Mouse (Mus musculus) heart, embryonic 13.5 days (tissue): ENCODE measurements around the gene Actn4. TPM values are rescaled to one million over a fixed set of nuclear protein-coding genes. Genes with fewer than 3 reads are reported as not detected.

Experiments used
- ATAC-seq: fragments of 200-750 bp; cut with Nextera tagmentation; 2 replicates; pipeline ENCODE4 v1.8.0; 2017; ENCODE audit warnings: moderate TSS enrichment; ENCODE audit not compliant: insufficient number of reproducible peaks, low FRiP score, low TSS enrichment; ENCODE audit errors: extremely low read depth
- H3K27ac ChIP-seq: fragments of 300-500 bp; sonication (generic); replicated peaks from 2 replicates; pipeline ENCODE4 v1.5.1; 2015; ENCODE audit warnings: moderate library complexity, mild to moderate bottlenecking, inconsistent platforms
- H3K27me3 ChIP-seq: fragments of 300-500 bp; sonication (generic); replicated peaks from 2 replicates; pipeline ENCODE4 v1.6.1; 2015; ENCODE audit warnings: mild to moderate bottlenecking, inconsistent platforms
- H3K36me3 ChIP-seq: fragments of 300-500 bp; sonication (generic); 2 replicates; pipeline ENCODE4 v1.6.1; 2015; ENCODE audit warnings: mild to moderate bottlenecking, inconsistent platforms
- H3K4me1 ChIP-seq: fragments of 300-500 bp; sonication (generic); 2 replicates; pipeline ENCODE4 v1.6.1; 2015; ENCODE audit warnings: inconsistent platforms
- H3K4me2 ChIP-seq: fragments of 300-500 bp; sonication (generic); 2 replicates; pipeline ENCODE4 v1.6.1; 2015; ENCODE audit warnings: inconsistent platforms, mild to moderate bottlenecking, moderate library complexity
- H3K4me3 ChIP-seq: fragments of 300-500 bp; sonication (generic); 2 replicates; pipeline ENCODE4 v1.5.1; 2015; ENCODE audit warnings: moderate library complexity, mild to moderate bottlenecking, inconsistent platforms
- H3K9ac ChIP-seq: fragments of 300-500 bp; sonication (generic); 2 replicates; pipeline ENCODE4 v1.6.1; 2015; ENCODE audit warnings: inconsistent platforms, mild to moderate bottlenecking, moderate library complexity
- H3K9me3 ChIP-seq: fragments of 300-500 bp; sonication (generic); 2 replicates; pipeline ENCODE4 v1.6.1; 2016; ENCODE audit warnings: inconsistent platforms
- WGBS: fragments of 180-500 bp; shearing (Covaris S2); methylation state at CpG from one replicate; pipeline ENCODE4 v1.1.7; 2015; ENCODE audit warnings: mixed read lengths; 5-methylcytosine and 5-hydroxymethylcytosine counted together
- polyA plus RNA-seq: library from polyadenylated mRNA; unstranded; fragments of >200 nt; fragmentation: Nextera tagmentation; extraction: Ambion mirVana; gene quantifications from 2 replicates; pipeline ENCODE4 v1.2.1, GENCODE M21; 2015

Gene Actn4
- polyA plus RNA-seq, 1 experiment from 2014 or later: 259 TPM

DNA sequence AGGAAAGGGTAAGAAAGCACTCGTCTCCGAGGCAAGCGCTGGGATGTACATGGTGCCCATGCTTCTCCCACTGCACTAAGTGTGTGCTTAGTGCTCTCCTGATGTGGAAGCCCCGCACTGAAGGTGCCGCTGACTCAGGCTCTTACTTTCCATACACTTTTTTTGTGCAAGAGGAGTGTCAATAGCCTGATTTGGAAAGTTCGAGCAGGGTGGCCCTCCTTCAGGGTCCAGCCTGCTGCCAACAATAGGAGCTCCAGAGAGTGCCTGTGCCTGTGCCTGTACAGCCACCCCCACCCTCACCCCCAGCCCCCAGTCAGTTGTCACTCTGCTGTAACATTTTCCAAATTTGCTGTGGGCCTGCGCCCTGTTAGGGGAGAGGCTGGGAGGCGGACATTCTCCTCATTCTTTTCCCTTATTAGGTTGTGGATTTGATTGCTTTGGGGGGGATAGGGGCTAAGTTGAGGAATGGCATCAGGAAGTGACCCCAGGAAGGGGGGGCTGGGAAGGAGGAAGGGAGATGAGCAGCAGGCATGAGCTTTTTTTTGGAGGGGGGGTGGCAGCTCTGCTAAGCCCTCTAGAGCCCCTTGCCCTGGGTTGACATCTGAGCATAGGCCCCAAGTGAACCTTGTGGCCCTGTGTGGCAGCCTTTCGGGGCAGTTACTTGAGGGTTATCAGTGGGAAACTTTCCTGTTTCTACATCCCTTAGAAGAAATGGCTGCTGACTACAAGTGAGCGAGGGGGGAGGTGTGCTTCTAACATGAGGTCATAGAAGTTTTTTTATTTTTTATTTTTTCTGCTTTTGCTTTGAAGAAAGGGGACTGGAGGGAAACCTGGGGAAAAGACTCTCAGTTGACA lies 16.5 kb downstream of the Actn4 start:
- peak; percentile 69 for ATAC-seq
- peak overlapping the region; percentile 99 for H3K27ac ChIP-seq
- H3K4me2 ChIP-seq: peak overlapping the region; percentile 56
- 0 out of 2 replicates have a peak overlapping the region, but pooled peaks have one; percentile 10 for H3K4me3 ChIP-seq
- 6% methylated on average over 10 of the region's 10 CpGs for WGBS
- H3K4me1 ChIP-seq: peaks cover 100% of the 10 kb centered on the region
- H3K36me3 ChIP-seq: peaks cover 42% of the 10 kb centered on the region
- no peaks in the 10 kb centered on the region for H3K27me3 ChIP-seq
- H3K9me3 ChIP-seq: no peaks in the 10 kb centered on the region
- H3K9ac ChIP-seq: peak overlapping the region; percentile 79

DNA sequence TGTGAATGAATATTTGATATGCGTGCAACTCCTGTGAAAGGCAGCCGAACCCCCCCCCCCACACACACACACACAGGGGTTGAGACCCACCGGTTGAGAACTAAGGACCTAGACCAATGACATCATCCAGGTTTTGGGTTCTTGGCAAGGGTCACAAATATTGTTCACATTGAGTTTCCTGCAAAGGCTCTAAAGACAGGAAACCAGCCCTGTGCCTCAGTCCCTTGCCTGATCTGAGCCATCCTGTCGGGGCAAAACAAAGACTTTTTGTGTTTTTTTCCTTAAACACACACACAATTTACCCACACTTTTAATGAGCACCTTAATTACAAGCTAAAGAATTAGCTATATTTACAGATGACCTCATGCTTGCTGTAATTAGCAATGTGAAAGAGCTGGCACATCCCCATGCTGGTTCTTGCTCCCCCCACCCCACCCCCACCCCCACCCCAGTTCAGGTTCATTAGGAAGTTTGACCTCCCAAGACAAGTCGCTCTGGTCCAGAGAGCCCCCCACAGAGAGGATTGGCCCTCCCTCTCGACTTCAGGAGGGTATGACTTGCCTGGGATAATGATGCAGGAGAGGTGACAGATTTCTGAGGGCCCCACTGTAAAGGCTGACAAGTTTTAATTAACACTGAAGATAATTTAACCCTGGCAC lies 17.3 kb downstream of the Actn4 start:
- peak; percentile 9; the same call in 1 of the 2 replicates for ATAC-seq
- H3K4me2 ChIP-seq: peak overlapping the region; percentile 56
- H3K9ac ChIP-seq: peak overlapping the region; percentile 79
- no peaks in the 10 kb centered on the region for H3K9me3 ChIP-seq
- 39% methylated on average over 6 of the region's 6 CpGs for WGBS
- H3K27me3 ChIP-seq: no peaks in the 10 kb centered on the region
- peaks cover 40% of the 10 kb centered on the region for H3K36me3 ChIP-seq
- H3K4me1 ChIP-seq: peaks cover 100% of the 10 kb centered on the region
- peak overlapping the region; percentile 99 for H3K27ac ChIP-seq
- 0 out of 2 replicates have a peak overlapping the region, but pooled peaks have one; percentile 10 for H3K4me3 ChIP-seq

DNA sequence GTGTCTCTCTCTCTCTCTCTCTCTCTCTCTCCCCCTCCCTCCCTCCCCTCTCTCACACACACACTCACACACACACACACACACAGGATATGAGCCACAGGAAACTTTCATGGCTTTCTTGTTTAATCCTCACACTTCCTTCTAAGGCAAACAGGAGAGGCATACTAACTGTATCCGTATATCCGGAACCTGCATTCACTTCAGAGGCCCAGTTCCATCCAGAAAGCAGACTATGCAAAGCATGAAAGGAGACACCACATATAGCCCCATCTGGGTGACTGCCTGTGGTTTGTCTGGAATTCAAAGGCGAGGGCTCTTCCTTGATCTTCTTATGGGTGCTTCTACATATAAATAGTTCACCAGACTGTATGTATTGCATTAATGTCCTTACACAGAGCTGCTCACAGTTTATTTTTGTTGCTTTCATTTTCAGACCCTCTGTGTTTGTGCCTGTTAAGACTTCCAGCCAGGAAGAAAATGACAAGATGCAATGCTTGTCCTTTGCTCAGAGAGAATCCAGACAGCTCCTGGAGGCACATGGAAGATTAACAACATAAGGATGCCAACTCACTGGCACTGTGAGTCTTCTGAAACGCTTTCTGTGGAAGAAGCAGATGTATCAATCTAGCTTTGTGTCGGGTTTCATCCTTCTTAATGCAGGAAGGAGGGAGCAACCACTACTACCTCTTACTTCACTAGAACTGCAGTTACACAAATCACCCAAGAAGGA lies 18.5 kb downstream of the Actn4 start:
- Histone ChIP-seq H3K4me1 (peaks cover 100% of the 10 kb centered on the region), H3K27ac (peak overlapping the region; percentile 99), H3K9me3 (no peaks in the 10 kb centered on the region), H3K27me3 (no peaks in the 10 kb centered on the region), H3K4me2 (no peak overlapping the region), H3K36me3 (peaks cover 34% of the 10 kb centered on the region), H3K4me3 (no peak overlapping the region), H3K9ac (peak overlapping the region; percentile 58)
- 47% methylated on average over 5 of the region's 5 CpGs for WGBS
- no peak for ATAC-seq

- Histone ChIP-seq H3K27me3 (no peaks in the 10 kb centered on the region), H3K9me3 (no peaks in the 10 kb centered on the region), H3K9ac (peak overlapping the region; percentile 74), H3K4me2 (0 out of 2 replicates have a peak overlapping the region, but pooled peaks have one; percentile 0), H3K36me3 (peaks cover 32% of the 10 kb centered on the region), H3K27ac (peak overlapping the region; percentile 99), H3K4me1 (peaks cover 100% of the 10 kb centered on the region), H3K4me3 (no peak overlapping the region)
- WGBS: 29% methylated on average over 4 of the region's 4 CpGs
- no peak for ATAC-seq
Observed at GRCm38 (mm10) chr7:28941542-28941941, 20.6 kb downstream of the Actn4 start.

GRCm38 (mm10) chr7:28941129-28941528 lies 21.0 kb downstream of the Actn4 start:
- peak overlapping the region; percentile 99 for H3K27ac ChIP-seq
- H3K9me3 ChIP-seq: no peaks in the 10 kb centered on the region
- no peaks in the 10 kb centered on the region for H3K27me3 ChIP-seq
- 0 out of 2 replicates have a peak overlapping the region, but pooled peaks have one; percentile 0 for H3K4me2 ChIP-seq
- H3K4me1 ChIP-seq: peaks cover 100% of the 10 kb centered on the region
- H3K36me3 ChIP-seq: peaks cover 35% of the 10 kb centered on the region
- WGBS: 36% methylated on average over 4 of the region's 4 CpGs
- no peak for ATAC-seq
- H3K4me3 ChIP-seq: no peak overlapping the region
- peak overlapping the region; percentile 74 for H3K9ac ChIP-seq

- 0 out of 2 replicates have a peak, but pooled peaks have one; percentile 31 for ATAC-seq
- H3K4me1 ChIP-seq: peaks cover 99% of the 10 kb centered on the region
- H3K27ac ChIP-seq: peak overlapping the region; percentile 99
- H3K27me3 ChIP-seq: no peaks in the 10 kb centered on the region
- 44% methylated on average over 7 of the region's 7 CpGs for WGBS
- peak overlapping the region; percentile 9; the same call in 1 of the 2 replicates for H3K4me2 ChIP-seq
- no peak overlapping the region for H3K4me3 ChIP-seq
- H3K9ac ChIP-seq: peak overlapping the region; percentile 74
- peaks cover 48% of the 10 kb centered on the region for H3K36me3 ChIP-seq
- no peaks in the 10 kb centered on the region for H3K9me3 ChIP-seq
Observed at GRCm38 (mm10) chr7:28939418-28940183, 22.5 kb downstream of the Actn4 start.

DNA sequence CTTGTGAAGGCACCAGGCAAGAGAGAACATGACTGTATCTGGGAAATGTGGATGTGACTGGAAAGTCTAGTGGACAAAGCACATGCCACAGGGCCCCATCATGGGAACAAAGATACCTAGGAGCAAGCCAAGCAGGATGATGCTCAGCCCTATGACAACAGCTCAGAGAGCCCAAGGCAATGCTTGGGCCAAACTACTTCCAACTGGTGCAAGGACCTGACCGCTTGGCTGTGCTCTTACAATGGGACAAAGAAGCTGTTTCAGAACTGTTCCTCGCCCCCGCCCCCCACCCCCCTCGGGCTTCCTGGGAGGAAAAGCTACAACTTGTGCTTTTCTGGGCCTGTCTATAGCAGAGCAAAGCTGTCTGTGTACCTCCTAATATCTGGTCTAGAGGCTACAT lies 23.5 kb downstream of the Actn4 start:
- peak overlapping the region; percentile 41; the same call in 1 of the 2 replicates for H3K9ac ChIP-seq
- peaks cover 53% of the 10 kb centered on the region for H3K36me3 ChIP-seq
- H3K27me3 ChIP-seq: no peaks in the 10 kb centered on the region
- no peak overlapping the region for H3K4me2 ChIP-seq
- 70% methylated on average over 4 of the region's 4 CpGs for WGBS
- H3K4me3 ChIP-seq: no peak overlapping the region
- H3K9me3 ChIP-seq: no peaks in the 10 kb centered on the region
- H3K27ac ChIP-seq: peak overlapping the region; percentile 99
- no peak for ATAC-seq
- H3K4me1 ChIP-seq: peaks cover 99% of the 10 kb centered on the region

DNA sequence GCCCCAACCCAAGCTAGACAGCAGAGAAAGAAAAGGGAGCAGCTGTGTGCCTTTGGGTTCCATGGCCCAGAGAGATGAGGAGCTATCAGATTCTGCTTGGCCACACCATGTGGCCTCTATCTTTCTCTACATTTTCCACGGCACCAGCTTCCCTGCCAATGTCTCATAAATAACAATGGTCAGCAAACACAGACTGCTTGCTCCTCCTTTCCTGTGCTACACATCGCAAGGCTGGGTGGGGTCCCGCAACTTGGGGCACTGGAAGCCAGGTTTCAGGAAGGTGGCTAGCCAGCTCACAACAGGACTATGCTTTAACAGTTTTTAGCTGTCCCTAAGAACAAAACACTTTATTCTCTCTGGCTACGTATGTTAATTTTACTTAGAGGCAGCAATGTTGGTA lies 25.4 kb downstream of the Actn4 start:
- H3K4me1 ChIP-seq: peaks cover 95% of the 10 kb centered on the region
- H3K4me3 ChIP-seq: no peak overlapping the region
- H3K9ac ChIP-seq: peak overlapping the region; percentile 62
- 55% methylated on average over 4 of the region's 4 CpGs for WGBS
- no peak overlapping the region for H3K4me2 ChIP-seq
- H3K27ac ChIP-seq: peak overlapping the region; percentile 81
- H3K36me3 ChIP-seq: peaks cover 46% of the 10 kb centered on the region
- no peak for ATAC-seq
- H3K27me3 ChIP-seq: no peaks in the 10 kb centered on the region
- no peaks in the 10 kb centered on the region for H3K9me3 ChIP-seq

DNA sequence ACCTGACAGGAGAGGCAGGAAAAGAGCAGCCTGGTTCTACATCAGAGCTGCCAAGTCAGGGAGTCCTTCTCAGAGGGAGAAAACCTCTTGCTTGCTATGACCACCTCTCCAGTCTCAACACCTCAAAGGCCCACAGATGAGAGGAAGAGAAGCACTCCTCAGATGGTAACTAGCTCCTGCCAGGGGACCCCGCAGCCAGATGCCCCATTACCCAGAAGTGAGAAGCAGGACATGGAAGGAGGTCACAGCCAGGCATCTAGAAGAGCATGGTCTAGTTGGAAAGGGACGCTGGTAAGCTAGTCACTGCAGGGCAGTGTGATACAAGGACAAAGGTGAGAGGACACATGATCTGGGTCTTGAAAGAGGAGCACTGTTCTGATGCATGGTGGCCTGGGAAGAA lies 28.3 kb downstream of the Actn4 start:
- Histone ChIP-seq H3K27ac (peak overlapping the region; percentile 44), H3K36me3 (peaks cover 36% of the 10 kb centered on the region), H3K4me3 (no peak overlapping the region), H3K27me3 (no peaks in the 10 kb centered on the region), H3K9ac (no peak overlapping the region), H3K4me1 (peaks cover 95% of the 10 kb centered on the region), H3K4me2 (no peak overlapping the region), H3K9me3 (no peaks in the 10 kb centered on the region)
- no peak for ATAC-seq
- 87% methylated on average over 2 of the region's 2 CpGs for WGBS

DNA sequence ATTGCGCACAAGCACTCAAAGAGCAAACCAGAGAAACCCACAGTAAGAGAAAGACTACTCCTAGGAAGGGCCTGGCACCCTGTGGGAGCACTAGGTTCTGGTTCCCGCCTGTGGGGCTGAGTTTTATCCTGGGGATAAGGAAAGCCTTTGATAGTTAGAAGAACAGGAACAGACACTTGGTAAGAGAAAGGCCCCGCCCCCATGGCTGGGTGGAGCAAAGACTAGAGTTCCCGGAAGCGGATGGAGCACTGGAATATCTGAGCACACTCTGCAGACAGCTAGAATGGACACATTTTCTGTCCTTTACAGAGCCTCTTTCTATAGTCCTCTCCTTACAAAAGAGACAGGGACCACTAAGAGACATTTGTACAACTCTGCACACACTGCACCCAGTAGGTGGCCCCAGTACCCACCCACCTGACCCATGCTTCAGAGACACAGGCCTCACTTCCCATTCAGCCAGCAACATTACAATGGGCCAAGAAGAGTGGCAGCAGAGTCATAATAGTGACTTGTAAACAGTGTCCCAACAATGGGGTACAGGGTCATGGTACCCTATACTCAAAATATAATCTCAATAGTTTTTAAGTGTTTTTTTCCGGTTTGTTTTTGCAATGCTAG lies 29.6 kb downstream of the Actn4 start:
- H3K27ac ChIP-seq: peak overlapping the region; percentile 77
- no peaks in the 10 kb centered on the region for H3K27me3 ChIP-seq
- ATAC-seq: no peak
- H3K36me3 ChIP-seq: peaks cover 40% of the 10 kb centered on the region
- H3K4me1 ChIP-seq: peaks cover 84% of the 10 kb centered on the region
- WGBS: 61% methylated on average over 6 of the region's 6 CpGs
- no peaks in the 10 kb centered on the region for H3K9me3 ChIP-seq
- peak overlapping the region; percentile 30; the same call in 1 of the 2 replicates for H3K9ac ChIP-seq
- no peak overlapping the region for H3K4me2 ChIP-seq
- no peak overlapping the region for H3K4me3 ChIP-seq
